Mouse (Mus musculus) neural tube, embryonic 11.5 days (tissue): Measurements from ENCODE around the gene Nr2f6. TPM values are rescaled to one million over a fixed set of nuclear protein-coding genes. Genes with fewer than 3 reads are reported as not detected.

ENCODE experiments used
- ATAC-seq: fragments of 200-750 bp; cut with Nextera tagmentation; 2 replicates; pipeline ENCODE4 v1.8.0; 2017; ENCODE audit warnings: moderate number of reproducible peaks, mild to moderate bottlenecking, moderate TSS enrichment, moderate library complexity; ENCODE audit not compliant: insufficient read depth, low FRiP score, low TSS enrichment
- DNase-seq: peaks from one replicate; pipeline ENCODE4 v3.0.0-alpha.2; 2015; ENCODE audit warnings: low spot score
- H3K27ac ChIP-seq: fragments of 300-500 bp; sonication (generic); 2 replicates; pipeline ENCODE4 v1.5.1; 2014; ENCODE audit warnings: low read depth, mild to moderate bottlenecking, low read length
- H3K27me3 ChIP-seq: fragments of 300-500 bp; sonication (generic); 2 replicates; pipeline ENCODE4 v1.6.1; 2014; ENCODE audit warnings: mild to moderate bottlenecking, low read length, mixed read lengths; ENCODE audit not compliant: control insufficient read depth, insufficient read depth
- H3K36me3 ChIP-seq: fragments of 300-500 bp; sonication (generic); 2 replicates; pipeline ENCODE4 v1.6.1; 2014; ENCODE audit warnings: mild to moderate bottlenecking, low read length, moderate library complexity, mixed read lengths; ENCODE audit not compliant: control insufficient read depth, insufficient read depth
- H3K4me1 ChIP-seq: fragments of 300-500 bp; sonication (generic); 2 replicates; pipeline ENCODE4 v1.6.1; 2014; ENCODE audit warnings: low read length, mixed read lengths; ENCODE audit not compliant: control insufficient read depth, insufficient read depth
- H3K4me2 ChIP-seq: fragments of 300-500 bp; sonication (generic); 2 replicates; pipeline ENCODE4 v1.6.1; 2014; ENCODE audit warnings: low read depth, mild to moderate bottlenecking, moderate library complexity
- H3K4me3 ChIP-seq: fragments of 300-500 bp; sonication (generic); 2 replicates; pipeline ENCODE4 v1.5.1; 2014; ENCODE audit warnings: low read depth, low read length
- H3K9ac ChIP-seq: fragments of 300-500 bp; sonication (generic); 2 replicates; pipeline ENCODE4 v1.6.1; 2014; ENCODE audit warnings: mild to moderate bottlenecking, low read length
- H3K9me3 ChIP-seq: fragments of 300-500 bp; sonication (generic); 2 replicates; pipeline ENCODE4 v1.6.1; 2016; ENCODE audit warnings: low read length; ENCODE audit not compliant: control insufficient read depth
- WGBS: fragments of 180-500 bp; shearing (Covaris S2); extraction: QIAGEN DNeasy Blood & Tissue Kit; methylation state at CpG from one replicate; pipeline ENCODE4 v1.1.7; 2014; 5-methylcytosine and 5-hydroxymethylcytosine counted together
- polyA plus RNA-seq: library from polyadenylated mRNA; unstranded; fragments of >200 nt; fragmentation: Nextera tagmentation; extraction: Ambion mirVana; gene quantifications from 2 replicates; pipeline ENCODE4 v1.2.1, GENCODE M21; 2014

Nr2f6 gene
- polyA plus RNA-seq, 1 experiment from 2014 or later, result 84.0 TPM

GRCm38 (mm10) chr8:71395071-71395470, 13.3 kb upstream of the Nr2f6 start:
- peaks cover 4% of the 10 kb centered on the region for H3K36me3 ChIP-seq
- H3K27me3 ChIP-seq, result no peaks in the 10 kb centered on the region
- H3K9ac ChIP-seq, result no peak overlapping the region
- no peak for ATAC-seq
- H3K4me2 ChIP-seq, result no peak overlapping the region
- DNase-seq, result no peak
- no peak overlapping the region for H3K27ac ChIP-seq
- H3K4me1 ChIP-seq, result peaks cover 6% of the 10 kb centered on the region
- 82% methylated on average over 10 of the region's 10 CpGs for WGBS
- H3K4me3 ChIP-seq, result no peak overlapping the region
- H3K9me3 ChIP-seq, result no peaks in the 10 kb centered on the region

GRCm38 (mm10) chr8:71394481-71394880, 12.7 kb upstream of the Nr2f6 start:
- ATAC-seq (no peak), DNase-seq (no peak)
- no peaks in the 10 kb centered on the region for H3K9me3 ChIP-seq
- peaks cover 4% of the 10 kb centered on the region for H3K36me3 ChIP-seq
- no peak overlapping the region for H3K4me3 ChIP-seq
- no peak overlapping the region for H3K4me2 ChIP-seq
- peaks cover 6% of the 10 kb centered on the region for H3K4me1 ChIP-seq
- H3K27ac ChIP-seq, result no peak overlapping the region
- no peaks in the 10 kb centered on the region for H3K27me3 ChIP-seq
- no peak overlapping the region for H3K9ac ChIP-seq
- 84% methylated on average over 7 of the region's 7 CpGs for WGBS

- H3K4me3 ChIP-seq, result no peak overlapping the region
- H3K27me3 ChIP-seq, result no peaks in the 10 kb centered on the region
- H3K9ac ChIP-seq, result no peak overlapping the region
- no peak overlapping the region for H3K27ac ChIP-seq
- 9% methylated on average over 3 of the region's 3 CpGs for WGBS
- ATAC-seq, result no peak
- no peaks in the 10 kb centered on the region for H3K9me3 ChIP-seq
- no peaks in the 10 kb centered on the region for H3K36me3 ChIP-seq
- peaks cover 6% of the 10 kb centered on the region for H3K4me1 ChIP-seq
- DNase-seq, result no peak
- H3K4me2 ChIP-seq, result no peak overlapping the region
These were observed 11.1 kb upstream of the Nr2f6 start for GRCm38 (mm10) chr8:71392871-71393270.

GRCm38 (mm10) chr8:71392391-71392790, 10.6 kb upstream of the Nr2f6 start:
- peaks cover 1% of the 10 kb centered on the region for H3K4me1 ChIP-seq
- ATAC-seq (no peak), DNase-seq (no peak)
- H3K27me3 ChIP-seq, result no peaks in the 10 kb centered on the region
- WGBS, result 73% methylated on average over 5 of the region's 5 CpGs
- H3K4me2 ChIP-seq, result no peak overlapping the region
- H3K36me3 ChIP-seq, result no peaks in the 10 kb centered on the region
- no peak overlapping the region for H3K9ac ChIP-seq
- H3K27ac ChIP-seq, result no peak overlapping the region
- no peaks in the 10 kb centered on the region for H3K9me3 ChIP-seq
- no peak overlapping the region for H3K4me3 ChIP-seq

- H3K4me2 ChIP-seq, result no peak overlapping the region
- H3K4me3 ChIP-seq, result no peak overlapping the region
- no peak overlapping the region for H3K27ac ChIP-seq
- no peaks in the 10 kb centered on the region for H3K9me3 ChIP-seq
- no peak for ATAC-seq
- DNase-seq, result no peak
- no peaks in the 10 kb centered on the region for H3K4me1 ChIP-seq
- H3K27me3 ChIP-seq, result no peaks in the 10 kb centered on the region
- no peak overlapping the region for H3K9ac ChIP-seq
- 93% methylated on average over 2 of the region's 2 CpGs for WGBS
- H3K36me3 ChIP-seq, result no peaks in the 10 kb centered on the region
These were observed 9.9 kb upstream of the Nr2f6 start for GRCm38 (mm10) chr8:71391696-71392095.

GRCm38 (mm10) chr8:71388267-71388666, 6.5 kb upstream of the Nr2f6 start:
- Histone ChIP-seq H3K9ac (no peak overlapping the region), H3K4me3 (no peak overlapping the region), H3K36me3 (no peaks in the 10 kb centered on the region), H3K9me3 (no peaks in the 10 kb centered on the region), H3K4me1 (peaks cover 5% of the 10 kb centered on the region; the same call in 1 of the 2 replicates), H3K4me2 (no peak overlapping the region), H3K27ac (no peak overlapping the region), H3K27me3 (no peaks in the 10 kb centered on the region)
- WGBS, result 81% methylated on average over 1 of the region's 1 CpGs
- DNase-seq (no peak), ATAC-seq (no peak)

GRCm38 (mm10) chr8:71385212-71385835, 3.6 kb upstream of the Nr2f6 start:
- Histone ChIP-seq H3K36me3 (no peaks in the 10 kb centered on the region), H3K4me1 (peaks cover 12% of the 10 kb centered on the region), H3K4me3 (no peak overlapping the region), H3K9ac (no peak overlapping the region), H3K27ac (no peak overlapping the region), H3K4me2 (no peak overlapping the region), H3K27me3 (no peaks in the 10 kb centered on the region), H3K9me3 (no peaks in the 10 kb centered on the region)
- ATAC-seq (no peak), DNase-seq (no peak)
- WGBS, result 66% methylated on average over 12 of the region's 12 CpGs

- Histone ChIP-seq H3K4me1 (peaks cover 22% of the 10 kb centered on the region), H3K4me2 (no peak overlapping the region), H3K9ac (peak overlapping the region; percentile 22; the same call in 1 of the 2 replicates), H3K27me3 (no peaks in the 10 kb centered on the region), H3K36me3 (no peaks in the 10 kb centered on the region), H3K4me3 (no peak overlapping the region), H3K9me3 (no peaks in the 10 kb centered on the region), H3K27ac (peak overlapping the region; percentile 54)
- ATAC-seq, result no peak
- DNase-seq, result no peak
- WGBS, result 49% methylated on average over 3 of the region's 3 CpGs
These were observed 2.1 kb upstream of the Nr2f6 start for GRCm38 (mm10) chr8:71383860-71384259.

GRCm38 (mm10) chr8:71383396-71383795, 1.6 kb upstream of the Nr2f6 start:
- peak overlapping the region; percentile 22; the same call in 1 of the 2 replicates for H3K9ac ChIP-seq
- ATAC-seq, result no peak
- H3K27ac ChIP-seq, result peak overlapping the region; percentile 96
- H3K36me3 ChIP-seq, result no peaks in the 10 kb centered on the region
- no peak overlapping the region for H3K4me2 ChIP-seq
- H3K27me3 ChIP-seq, result no peaks in the 10 kb centered on the region
- peaks cover 23% of the 10 kb centered on the region for H3K4me1 ChIP-seq
- H3K4me3 ChIP-seq, result no peak overlapping the region
- no peak for DNase-seq
- WGBS, result 11% methylated on average over 12 of the region's 12 CpGs
- no peaks in the 10 kb centered on the region for H3K9me3 ChIP-seq
